10 mouse cellular contexts compared by ENCODE assay signal in the genomic region with DNA sequence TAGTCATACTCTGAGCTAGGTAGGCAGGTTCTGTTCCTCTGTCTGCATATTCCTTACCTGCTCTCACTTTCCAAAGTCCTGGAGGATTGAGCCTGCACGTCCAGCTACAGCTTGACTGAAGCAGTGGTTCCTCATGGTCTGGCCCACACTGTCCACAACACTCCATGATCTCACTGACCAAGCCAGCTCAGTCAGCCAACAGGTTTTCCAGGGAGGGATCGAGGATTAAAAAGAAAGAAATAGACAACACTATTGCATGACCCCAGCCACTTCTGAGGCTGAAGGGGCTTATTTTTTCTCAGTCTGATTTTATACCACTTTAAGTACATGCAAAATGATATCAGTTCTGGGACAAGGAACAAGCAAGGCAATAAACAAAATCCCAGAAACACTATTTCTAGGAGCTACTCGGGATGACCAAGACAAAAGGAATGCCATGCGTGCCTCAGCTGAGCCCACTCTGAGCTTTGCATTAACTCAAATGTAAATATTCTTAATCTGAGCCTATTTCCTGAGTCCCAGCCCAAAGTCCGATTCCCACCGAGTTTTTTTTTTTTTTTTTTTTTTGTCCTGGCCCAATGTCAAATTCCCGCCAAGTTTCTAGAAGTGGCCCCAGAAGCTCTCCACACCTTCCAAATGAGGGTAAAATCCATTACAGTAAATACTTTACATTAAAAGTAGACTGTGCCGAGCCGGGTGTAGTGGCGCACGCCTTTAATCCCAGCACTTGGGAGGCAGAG.
"Had no signal": no experiment of that assay in that cellular context is flagged by ENCODE, and none has a peak within 500 bp of the region (broad histone marks: within the 10 kb centered on the region; RNA-seq: fewer than 3 reads in every experiment).

No protein-coding gene starts in this region.

- H3K9me3 ChIP-seq: limb, embryonic 12.5 days; liver, embryonic 13.5 days; midbrain, embryonic 13.5 days had no signal

- H3K4me1 ChIP-seq: limb, embryonic 12.5 days; midbrain, embryonic 13.5 days had no signal

- H3K9ac ChIP-seq: limb, embryonic 12.5 days; liver, embryonic 13.5 days; liver, postnatal 0 days; midbrain, embryonic 13.5 days had no signal

- DNase-seq: kidney, postnatal 25 days; liver; liver, embryonic 13.5 days; liver, postnatal 0 days; lung, postnatal 36 days; right cerebral cortex, postnatal 14 days; thymus, postnatal 36 days had no signal

- H3K27me3 ChIP-seq: limb, embryonic 12.5 days; liver, embryonic 13.5 days; midbrain, embryonic 13.5 days had no signal

- H3K4me3 ChIP-seq: limb, embryonic 12.5 days; liver, embryonic 13.5 days; midbrain, embryonic 13.5 days had no signal

- H3K27ac ChIP-seq: limb, embryonic 12.5 days; liver, embryonic 13.5 days; midbrain, embryonic 13.5 days had no signal

- H3K4me2 ChIP-seq: limb, embryonic 12.5 days; liver, embryonic 13.5 days; midbrain, embryonic 13.5 days had no signal

- ATAC-seq: liver, postnatal 0 days; lung, postnatal 0 days; midbrain, embryonic 13.5 days had no signal
